Mouse (Mus musculus) adrenal gland, adult 18-20 months (tissue): ENCODE results near the gene Evc2. TPM values are rescaled to one million over a fixed set of nuclear protein-coding genes. Genes with fewer than 3 reads are reported as not detected.

Experiments used
- DNase-seq, 2 experiments: peaks; one replicate each; pipeline ENCODE4 v3.0.0; 2021 to 2022; ENCODE audit warnings: low spot score in 2 of 2
- total RNA-seq, 2 experiments: library from RNA; stranded (reverse); gene quantifications; 1 replicate in 1 of 2; 2 replicates in 1 of 2; pipeline ENCODE4 v1.2.3; 2021

The Evc2 gene
- total RNA-seq, 2 experiments from 2014 or later, result 15.1 to 16.4 TPM

GRCm38 (mm10) chr5:37363284-37363683, 25.0 kb downstream of the Evc2 start:
- no peak for DNase-seq

- DNase-seq, result no peak
Observed at GRCm38 (mm10) chr5:37365751-37366150, 27.5 kb downstream of the Evc2 start.

GRCm38 (mm10) chr5:37368796-37369195, 30.5 kb downstream of the Evc2 start:
- no peak for DNase-seq

- no peak for DNase-seq
Observed at GRCm38 (mm10) chr5:37377376-37377775, 39.1 kb downstream of the Evc2 start.

- no peak for DNase-seq
Observed at GRCm38 (mm10) chr5:37380641-37381040, 42.3 kb downstream of the Evc2 start.

- DNase-seq, result no peak
Observed at GRCm38 (mm10) chr5:37383570-37383969, 45.3 kb downstream of the Evc2 start.

GRCm38 (mm10) chr5:37388646-37389045, 50.3 kb downstream of the Evc2 start:
- peak in 1 of 2 experiments; percentile 21 for DNase-seq

- no peak for DNase-seq
Observed at GRCm38 (mm10) chr5:37389808-37390495, 51.7 kb downstream of the Evc2 start.

- DNase-seq, result no peak
Observed at GRCm38 (mm10) chr5:37390923-37391322, 52.6 kb downstream of the Evc2 start.

- no peak for DNase-seq
Observed at GRCm38 (mm10) chr5:37391901-37392300, 53.6 kb downstream of the Evc2 start.

GRCm38 (mm10) chr5:37395172-37396030, 57.1 kb downstream of the Evc2 start:
- DNase-seq, result no peak

GRCm38 (mm10) chr5:37419028-37419427, 80.7 kb downstream of the Evc2 start:
- DNase-seq, result no peak

- DNase-seq, result no peak
Observed at GRCm38 (mm10) chr5:37427210-37427609, 88.9 kb downstream of the Evc2 start.

GRCm38 (mm10) chr5:37435417-37435816, 97.1 kb downstream of the Evc2 start:
- DNase-seq, result no peak

- no peak for DNase-seq
Observed at GRCm38 (mm10) chr5:37442767-37443166, 104.5 kb downstream of the Evc2 start.

- DNase-seq, result no peak
Observed at GRCm38 (mm10) chr5:37447546-37447945, 109.2 kb downstream of the Evc2 start.

GRCm38 (mm10) chr5:37456590-37456989, 118.3 kb downstream of the Evc2 start:
- no peak for DNase-seq

- DNase-seq, result no peak
Observed at GRCm38 (mm10) chr5:37457191-37457590, 118.9 kb downstream of the Evc2 start.

- DNase-seq, result no peak
Observed at GRCm38 (mm10) chr5:37457831-37458230, 119.5 kb downstream of the Evc2 start.

- DNase-seq, result no peak
Observed at GRCm38 (mm10) chr5:37458236-37458635, 119.9 kb downstream of the Evc2 start.

- no peak for DNase-seq
Observed at GRCm38 (mm10) chr5:37465461-37465860, 127.2 kb downstream of the Evc2 start.

- DNase-seq, result no peak
Observed at GRCm38 (mm10) chr5:37467646-37468045, 129.3 kb downstream of the Evc2 start.
